Mouse (Mus musculus) right cerebral cortex, postnatal 36 days (tissue): ENCODE measurements around the gene Prkar2a.
"Not testable (repeated sequence)": the region's sequence is repeated elsewhere in the genome, so short reads cannot be mapped to it uniquely, and the experiment has no call there.

Experiments used
- DNase-seq, 2 experiments: peaks; one replicate each; pipeline ENCODE4 v3.0.0; 2022; ENCODE audit warnings: low spot score in 2 of 2, mixed read lengths in 1 of 2

Gene Prkar2a

DNA sequence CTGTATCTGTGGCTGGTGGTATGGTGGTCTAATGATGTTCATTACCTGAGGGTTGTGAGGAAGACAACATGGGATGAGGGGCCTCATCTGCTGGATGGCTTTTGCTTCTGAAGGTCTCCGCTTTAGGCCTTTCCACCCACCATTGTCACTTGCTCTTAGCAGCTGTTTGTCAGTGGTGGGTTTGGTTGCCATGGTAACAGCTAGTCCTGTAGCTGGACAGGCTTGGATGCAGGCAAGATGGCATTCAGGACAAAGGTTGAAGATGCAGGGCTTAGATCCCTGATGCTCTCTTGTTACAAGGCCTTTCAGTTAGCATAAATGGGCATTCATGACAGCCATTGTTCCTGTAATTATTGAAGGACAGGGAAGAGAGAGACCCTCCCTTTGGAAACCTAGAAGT is at the start of gene Prkar2a:
TSS of gene Prkar2a (plus strand) at position 209 of the 400 bp plus-strand sequence.
- no peak for DNase-seq

DNA sequence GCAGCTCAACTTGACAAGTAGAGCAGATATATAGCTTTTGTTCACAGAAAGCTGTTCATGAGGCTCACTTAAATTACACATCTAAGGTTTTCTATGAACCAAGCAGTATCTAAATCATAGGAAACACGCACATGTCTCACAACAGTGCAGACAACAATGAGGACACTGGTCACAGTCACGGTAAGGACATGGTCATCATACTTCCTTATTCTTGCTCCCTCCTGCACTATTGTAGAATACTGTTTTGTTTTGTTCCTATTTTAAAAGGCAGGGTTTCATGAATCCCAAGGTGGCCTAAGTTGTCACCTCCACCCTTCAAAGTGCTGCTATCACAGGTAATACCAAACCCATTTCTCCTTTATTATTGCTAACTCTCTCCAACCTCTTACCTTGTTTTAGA is 49.3 kb upstream of the Prkar2a start:
- no peak for DNase-seq

DNA sequence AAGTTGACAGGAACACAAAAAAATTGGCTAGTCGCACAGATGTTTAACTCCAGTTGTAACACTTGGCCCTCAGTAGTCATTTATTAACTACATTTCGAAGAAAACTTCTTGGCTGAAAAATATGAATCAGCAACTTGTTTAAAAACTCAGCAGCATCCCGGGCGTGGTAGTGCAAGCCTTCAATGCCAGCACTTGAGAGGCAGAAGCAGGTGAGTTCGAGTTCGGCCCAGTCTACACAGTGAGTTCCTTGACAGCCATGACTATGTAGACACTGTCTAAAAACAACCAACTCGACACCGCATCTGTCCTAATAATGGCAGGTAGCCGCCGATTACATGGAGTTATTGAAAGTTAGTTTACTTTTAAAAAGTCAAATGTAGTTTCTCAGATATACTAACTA is 40.9 kb upstream of the Prkar2a start:
- DNase-seq: no peak

- DNase-seq: peak; percentile 83 to 88
Observed at GRCm38 (mm10) chr9:108648611-108649560, 40.2 kb upstream of the Prkar2a start, which contains the start of gene Arih2. Gene Arih2, minus strand, starts transcription at chr9:108649386.

- no peak for DNase-seq
Observed at GRCm38 (mm10) chr9:108649561-108650440, 39.3 kb upstream of the Prkar2a start.

GRCm38 (mm10) chr9:108654566-108655464 is 34.3 kb upstream of the Prkar2a start:
- no peak for DNase-seq

DNA sequence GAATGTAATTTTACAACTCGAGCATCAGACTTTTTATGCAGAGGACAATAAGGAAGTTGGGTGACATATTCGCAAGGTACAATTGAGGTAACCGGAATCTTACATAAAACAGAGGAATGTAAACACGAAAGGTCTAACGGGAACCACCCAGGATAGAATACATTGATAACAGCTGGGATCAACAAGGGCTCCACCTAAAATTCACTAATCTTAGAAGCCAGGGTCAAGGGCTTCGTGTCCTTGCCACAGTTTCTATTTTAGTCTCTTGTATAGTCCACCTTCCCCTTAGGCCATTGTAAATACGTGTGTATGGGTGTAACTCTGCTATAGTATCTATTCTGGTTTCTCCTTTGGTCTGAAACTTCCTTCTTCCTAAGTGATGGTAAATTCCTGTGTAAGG is 33.2 kb upstream of the Prkar2a start:
- DNase-seq: not testable (repeated sequence)

GRCm38 (mm10) chr9:108661677-108662612 is 27.2 kb upstream of the Prkar2a start, which contains the start of gene Slc25a20:
Gene Slc25a20, plus strand, starts transcription at chr9:108662088.
- peak; percentile 47 to 62 for DNase-seq

DNA sequence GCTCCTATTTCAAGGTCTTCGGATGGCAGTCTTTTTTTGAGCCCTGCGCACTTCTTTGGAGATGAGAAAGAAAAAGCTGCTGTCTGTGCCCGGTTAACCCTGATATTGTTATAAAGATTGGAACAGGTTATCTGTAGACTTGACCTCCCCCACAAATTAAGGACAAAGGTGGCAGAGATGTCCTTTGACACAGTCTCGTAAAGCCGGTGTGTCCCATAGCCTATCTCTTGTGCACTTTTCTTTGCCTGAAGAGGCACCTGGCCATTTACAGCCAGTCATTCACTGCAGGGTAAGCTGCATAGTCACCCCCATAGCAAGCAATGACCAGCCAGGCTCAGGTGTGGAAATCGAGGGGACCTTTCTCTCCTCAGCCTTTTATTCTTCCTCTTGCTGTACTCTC is 26.5 kb upstream of the Prkar2a start:
- no peak for DNase-seq

GRCm38 (mm10) chr9:108669875-108670274 is 19.2 kb upstream of the Prkar2a start:
- no peak for DNase-seq

GRCm38 (mm10) chr9:108673151-108673550 is 16.0 kb upstream of the Prkar2a start:
- no peak for DNase-seq

- DNase-seq: no peak
Observed at GRCm38 (mm10) chr9:108680026-108680425, 9.1 kb upstream of the Prkar2a start.

DNA sequence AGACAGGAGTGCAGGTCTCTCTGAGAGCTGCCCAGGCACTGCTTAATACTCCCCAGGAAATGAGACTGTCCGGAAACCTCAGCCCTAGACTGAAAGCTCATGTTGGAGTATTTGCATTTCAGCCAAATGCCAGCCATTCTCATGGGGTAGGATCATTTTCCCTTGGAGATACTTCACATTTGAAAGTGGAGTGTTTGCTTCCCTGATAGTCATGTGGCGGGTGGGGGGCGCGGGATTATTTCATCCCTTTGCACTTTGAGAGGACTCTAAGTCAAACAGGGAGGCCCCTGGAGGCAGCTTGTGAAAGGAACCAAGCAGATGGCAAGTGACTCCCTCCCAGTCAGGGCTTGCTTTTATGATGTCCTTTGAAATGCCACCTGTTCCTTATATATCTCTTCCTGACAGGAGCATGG is 2.6 kb upstream of the Prkar2a start:
- no peak for DNase-seq

DNA sequence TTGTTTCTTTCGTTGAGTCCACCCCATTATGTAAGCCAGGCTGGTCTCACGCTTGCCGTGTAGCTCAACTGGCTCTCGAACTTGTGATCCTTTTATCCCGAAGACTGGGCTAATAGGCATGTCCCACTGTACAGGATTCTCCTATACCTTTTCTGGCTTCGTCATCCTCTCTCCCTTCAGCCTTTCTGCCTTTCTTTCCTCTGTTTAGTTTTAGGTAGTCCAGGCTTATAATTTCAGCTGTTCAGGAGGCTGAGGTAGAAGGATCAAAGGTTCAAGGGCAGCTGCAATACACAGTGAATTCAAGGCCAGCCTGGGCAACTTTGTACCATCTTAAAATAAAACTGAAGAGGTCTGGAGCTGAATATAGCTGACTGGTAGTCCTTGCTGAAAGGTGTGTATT is 1.9 kb upstream of the Prkar2a start:
- DNase-seq: no peak

DNA sequence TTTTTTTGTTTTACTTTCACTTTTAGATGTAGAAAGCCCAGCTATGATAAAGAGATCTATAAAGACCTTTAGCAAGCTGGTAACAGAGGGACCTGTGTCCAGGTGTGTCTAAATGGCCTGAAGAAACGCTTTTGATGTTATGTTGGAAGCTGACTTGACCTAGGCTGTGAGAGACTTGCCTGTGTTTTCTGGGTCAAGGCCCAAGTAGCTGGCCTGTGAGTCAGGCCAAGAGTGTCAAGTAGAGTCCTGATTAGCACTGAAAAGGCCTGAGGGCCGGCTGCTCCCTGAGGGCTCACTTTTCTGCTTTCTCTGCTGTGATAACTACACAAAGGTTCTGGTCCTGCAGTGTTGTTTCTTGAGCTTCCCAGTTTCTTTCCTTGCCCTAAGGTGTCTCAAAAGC is 1.4 kb upstream of the Prkar2a start:
- no peak for DNase-seq

- no peak for DNase-seq
Observed at GRCm38 (mm10) chr9:108688451-108688850, 663 bp upstream of the Prkar2a start.

- no peak for DNase-seq
Observed at GRCm38 (mm10) chr9:108689993-108690392, 879 bp downstream of the Prkar2a start.

- no peak for DNase-seq
Observed at GRCm38 (mm10) chr9:108690914-108691313, 1.8 kb downstream of the Prkar2a start.

DNA sequence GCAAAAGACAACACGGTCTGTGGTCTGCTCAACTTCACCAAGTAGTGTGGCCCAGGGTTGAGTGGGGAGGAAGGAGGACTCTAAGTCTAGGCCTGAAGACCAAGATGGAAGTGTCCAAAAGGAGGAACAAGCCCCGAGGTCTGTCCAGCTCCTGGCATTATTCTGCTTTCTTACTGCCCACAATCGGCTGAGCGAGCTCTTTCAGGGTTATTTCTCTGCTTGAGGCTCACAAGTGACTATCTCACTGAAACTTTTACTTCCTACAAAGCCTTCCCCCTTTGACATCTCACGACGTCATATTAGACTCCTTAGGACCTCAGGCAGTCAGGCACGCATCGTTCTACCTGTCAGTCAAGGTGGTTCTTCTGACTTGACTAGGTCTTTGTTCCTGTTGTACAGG is 2.3 kb downstream of the Prkar2a start:
- DNase-seq: no peak

DNA sequence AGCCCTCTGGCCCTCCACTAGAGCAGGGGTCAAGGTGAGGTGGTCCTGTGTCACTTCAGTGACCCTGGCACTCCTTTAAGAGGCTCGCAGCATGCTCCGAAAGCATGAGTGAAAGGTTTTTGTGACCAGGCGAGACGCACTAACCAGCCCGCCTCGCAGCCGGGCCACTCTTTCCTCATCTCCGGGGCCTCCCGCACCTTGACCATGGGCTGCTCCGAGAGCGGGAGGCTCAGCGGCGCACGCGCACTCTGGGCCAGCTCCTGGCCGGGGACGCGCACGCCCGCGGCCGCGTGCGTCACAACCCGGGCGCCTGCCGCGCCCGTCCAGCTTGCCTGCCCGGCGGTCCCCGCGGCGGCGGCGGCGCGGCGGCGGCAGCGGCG is 2.7 kb downstream of the Prkar2a start:
- DNase-seq: peak; percentile 77 to 80
